Mouse (Mus musculus): ENCODE results near the gene Actg1. TPM values are rescaled to one million over a fixed set of nuclear protein-coding genes. Genes with fewer than 3 reads are reported as not detected.
A peak's percentile ranks its signal among the peaks of the same experiment; 100 is the strongest.

The Actg1 gene
- total and polyA plus RNA-seq, 3 experiments: 1,832 to 4,362 (median 2,424) TPM

DNA sequence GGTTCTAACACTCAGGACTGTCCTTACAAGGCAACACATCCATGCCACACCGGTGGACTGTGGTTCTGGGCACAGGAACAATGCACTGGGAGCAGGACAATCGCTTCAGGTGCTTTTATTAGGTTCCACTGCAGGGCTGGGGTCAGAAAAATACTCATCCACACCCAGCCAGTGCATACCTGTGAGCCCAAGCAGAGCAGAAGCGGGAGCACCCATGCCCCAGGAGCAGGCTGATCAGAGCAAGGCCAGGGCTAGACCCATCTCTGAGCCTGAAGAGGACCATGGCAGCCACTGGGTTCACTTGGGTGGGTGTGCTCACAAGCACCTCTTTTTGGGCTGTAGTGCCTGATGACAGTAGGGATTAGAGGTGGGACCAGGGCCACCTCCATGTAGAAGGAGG is 31.9 kb upstream of the Actg1 start:
- Histone ChIP-seq H3K4me2 (ENCODE audit: insufficient read depth, low read depth, poor library complexity, severe bottlenecking) (no peak overlapping the region), H3K27ac (ENCODE audit: insufficient read depth, low read depth) (no peak overlapping the region), H3K36me3 (replicated peaks in 1 of 2; ENCODE audit: control insufficient read depth in 1 of 2, insufficient read depth in 1 of 2, low read length in 1 of 2) (peaks cover 55 to 82% of the 10 kb centered on the region in 2 experiments), H3K27me3 (replicated peaks) (no peaks in the 10 kb centered on the region), H3K79me2 (replicated peaks; ENCODE audit: control insufficient read depth, extremely low read depth, insufficient read depth, poor library complexity, severe bottlenecking) (no peaks in the 10 kb centered on the region), H3K4me1 (ENCODE audit: control insufficient read depth in 1 of 2, insufficient read depth in 2 of 2) (peaks cover 11 to 18% of the 10 kb centered on the region in 2 experiments), H3K9ac (ENCODE audit: insufficient read depth, low read depth) (no peak overlapping the region), H3K9me3 (replicated peaks; ENCODE audit: low read length) (no peaks in the 10 kb centered on the region), H3K4me3 (replicated peaks in 1 of 3; ENCODE audit: low read depth in 2 of 3, low read length in 2 of 3, poor library complexity in 1 of 3) (no peak overlapping the region)
- in situ Hi-C loops (cut with MboI; ENCODE audit: low pct_ligation_motif_present, low pct_unique_long_range_greater_than_20kb, low sequenced_read_pairs): no loop called here
- TF ChIP-seq CTCF (conservative IDR thresholded peaks at IDR 0.05 in 1 of 2, IDR thresholded peaks at IDR 0.05 in 1 of 2; ENCODE audit: low read depth in 2 of 2, low read length in 2 of 2) (no peak), ETS1 (conservative IDR thresholded peaks at IDR 0.05; ENCODE audit: low read depth, low read length) (no peak)
- dilution Hi-C loops (cut with MboI; ENCODE audit: extremely low pct_ligation_motif_present, extremely low pct_unique_long_range_greater_than_20kb, low sequenced_read_pairs): no loop called here
- no peak for DNase-seq (ENCODE audit: extremely low read depth)

DNA sequence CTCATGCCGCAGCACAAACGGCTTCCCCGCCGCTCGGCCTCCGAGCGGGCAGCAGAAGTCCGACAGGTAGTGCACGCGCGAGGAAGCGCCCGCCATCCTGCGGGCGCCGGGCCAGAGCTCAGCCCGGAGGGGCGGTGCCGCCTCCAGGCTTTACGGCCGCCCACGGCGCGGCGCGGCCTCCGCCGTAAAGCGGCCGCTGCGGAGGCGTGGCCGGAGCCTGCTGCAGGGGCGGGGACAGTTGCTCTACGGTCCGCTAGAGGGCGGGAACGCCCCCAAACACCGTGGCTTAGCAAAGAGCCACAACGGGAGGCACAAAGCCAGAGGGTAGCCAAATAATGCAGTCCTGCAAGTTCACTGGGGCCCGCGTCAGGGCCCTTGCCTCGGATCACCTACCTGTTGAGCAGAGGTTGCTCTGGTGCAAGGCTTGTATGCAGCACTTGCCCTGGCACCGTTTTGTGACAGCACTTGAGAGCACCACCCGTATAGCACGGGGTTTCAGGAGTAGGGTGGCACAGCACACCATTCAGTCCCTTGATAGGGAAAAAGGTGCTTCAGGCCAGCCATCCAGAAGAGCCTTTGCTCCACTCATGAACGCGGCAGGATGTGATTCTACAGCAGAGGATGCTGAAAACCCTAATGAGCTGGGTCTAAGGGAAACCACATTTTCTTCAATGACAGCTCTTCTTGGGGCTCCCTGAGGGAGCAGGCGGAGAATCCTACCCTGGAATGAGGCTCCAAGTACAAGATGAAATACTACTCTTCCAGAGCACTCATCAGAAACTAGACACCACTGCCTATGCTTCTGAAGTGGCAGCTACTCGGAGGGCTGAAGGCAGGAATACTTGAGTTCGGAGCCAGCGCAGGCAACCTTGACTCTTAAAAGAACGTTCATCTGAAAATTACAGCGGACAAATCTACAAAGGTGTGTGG is 30.5 kb upstream of the Actg1 start, which contains the start of gene Faap100:
Gene Faap100 (minus strand): TSS at position 154 of the 930 bp plus-strand sequence.
- dilution Hi-C loops (cut with MboI; ENCODE audit: extremely low pct_ligation_motif_present, extremely low pct_unique_long_range_greater_than_20kb, low sequenced_read_pairs): no loop called here
- TF ChIP-seq CTCF (conservative IDR thresholded peaks at IDR 0.05 in 1 of 2, IDR thresholded peaks at IDR 0.05 in 1 of 2; ENCODE audit: low read depth in 2 of 2, low read length in 2 of 2) (peak in 1 of 2 experiments; percentile 76; a peak in 2 of 4 replicates), RAD21 (IDR thresholded peaks at IDR 0.05; ENCODE audit: low read depth, low read length) (peak; percentile 13), USF2 (conservative IDR thresholded peaks at IDR 0.05; ENCODE audit: low read depth, low read length) (no peak), E2F4 (IDR thresholded peaks at IDR 0.05; ENCODE audit: insufficient replicate concordance, low read depth, low read length) (0 out of 2 replicates have a peak, but pooled peaks have one; percentile 55), RCOR1 (conservative IDR thresholded peaks at IDR 0.05; ENCODE audit: low read depth, low read length) (no peak), MAX (IDR thresholded peaks at IDR 0.05; ENCODE audit: low read length) (no peak; the same call in 1 of the 2 replicates), JUN (IDR thresholded peaks at IDR 0.05; ENCODE audit: insufficient read depth, low read depth, low read length) (no peak), USF1 (IDR thresholded peaks at IDR 0.05; ENCODE audit: low read depth, low read length) (no peak), ELF1 (IDR thresholded peaks at IDR 0.05; ENCODE audit: low read depth, low read length) (peak; percentile 75), ZKSCAN1 (IDR thresholded peaks at IDR 0.05; ENCODE audit: borderline replicate concordance, low read depth, low read length) (no peak), CHD2 (IDR thresholded peaks at IDR 0.05; ENCODE audit: low read length) (no peak), EP300 (IDR thresholded peaks at IDR 0.05; ENCODE audit: low read length) (no peak), SMC3 (IDR thresholded peaks at IDR 0.05; ENCODE audit: low read depth, low read length) (no peak), IRF4 (IDR thresholded peaks at IDR 0.05; ENCODE audit: low read depth, low read length) (no peak), POLR2A (IDR thresholded peaks at IDR 0.05; ENCODE audit: low read depth, low read length) (peak; percentile 97), BHLHE40 (IDR thresholded peaks at IDR 0.05; ENCODE audit: low read depth, low read length) (no peak), NRF1 (IDR thresholded peaks at IDR 0.05; ENCODE audit: low read depth, low read length) (peak; percentile 48; the same call in 1 of the 2 replicates), MAFK (IDR thresholded peaks at IDR 0.05; ENCODE audit: insufficient replicate concordance, low read length) (no peak), MYC (IDR thresholded peaks at IDR 0.05; ENCODE audit: low read depth, low read length) (peak; percentile 6; the same call in 1 of the 2 replicates), TCF12 (IDR thresholded peaks at IDR 0.05; ENCODE audit: low read depth, low read length) (peak; percentile 68), ZC3H11A (IDR thresholded peaks at IDR 0.05; ENCODE audit: low read depth, low read length) (no peak), NELFE (IDR thresholded peaks at IDR 0.05; ENCODE audit: low read depth, low read length) (peak; percentile 87), HCFC1 (IDR thresholded peaks at IDR 0.05; ENCODE audit: low read depth, low read length) (peak; percentile 84), ZNF384 (IDR thresholded peaks at IDR 0.05; ENCODE audit: low read depth, low read length) (no peak), PAX5 (IDR thresholded peaks at IDR 0.05; ENCODE audit: low read length) (no peak), MXI1 (IDR thresholded peaks at IDR 0.05; ENCODE audit: low read depth, low read length) (peak; percentile 94), ZMIZ1 (IDR thresholded peaks at IDR 0.05; ENCODE audit: low read depth, low read length) (peak; percentile 89), MAZ (IDR thresholded peaks at IDR 0.05; ENCODE audit: low read depth, low read length) (no peak), GABPA (IDR thresholded peaks at IDR 0.05; ENCODE audit: insufficient replicate concordance, low read depth, low read length) (no peak; the same call in 1 of the 2 replicates), ETS1 (conservative IDR thresholded peaks at IDR 0.05; ENCODE audit: low read depth, low read length) (no peak)

More for the DNA sequence above, 30.5 kb upstream of the Actg1 start, which contains the start of gene Faap100:
- Histone ChIP-seq H3K9ac (ENCODE audit: insufficient read depth, low read depth) (peak within 1 kb of the TSS; percentile 21; the same call in 1 of the 2 replicates), H3K4me1 (ENCODE audit: control insufficient read depth in 1 of 2, insufficient read depth in 2 of 2) (peaks cover 11 to 18% of the 10 kb centered on the region in 2 experiments), H3K36me3 (replicated peaks in 1 of 2; ENCODE audit: control insufficient read depth in 1 of 2, insufficient read depth in 1 of 2, low read length in 1 of 2) (peaks cover 46 to 82% of the 10 kb centered on the region in 2 experiments), H3K27ac (ENCODE audit: insufficient read depth, low read depth) (peak within 1 kb of the TSS; percentile 29; the same call in 1 of the 2 replicates), H3K27me3 (replicated peaks) (no peaks in the 10 kb centered on the region), H3K4me3 (replicated peaks in 1 of 3; ENCODE audit: low read depth in 2 of 3, low read length in 2 of 3, poor library complexity in 1 of 3) (peak within 1 kb of the TSS; percentile 67 to 76 (median 67)), H3K79me2 (replicated peaks; ENCODE audit: control insufficient read depth, extremely low read depth, insufficient read depth, poor library complexity, severe bottlenecking) (no peaks in the 10 kb centered on the region), H3K4me2 (ENCODE audit: insufficient read depth, low read depth, poor library complexity, severe bottlenecking) (peak within 1 kb of the TSS; percentile 88), H3K9me3 (replicated peaks; ENCODE audit: low read length) (no peaks in the 10 kb centered on the region)
- in situ Hi-C loops (cut with MboI; ENCODE audit: low pct_ligation_motif_present, low pct_unique_long_range_greater_than_20kb, low sequenced_read_pairs): no loop called here
- peak; percentile 94 for DNase-seq (ENCODE audit: extremely low read depth)

All from CH12.LX (cell line).